Mouse (Mus musculus) cerebellum, adult 11 months (tissue): ENCODE results near the gene Dgat2l6.

Source experiments
- DNase-seq: peaks from one replicate; pipeline ENCODE4 v3.0.0; 2022

The Dgat2l6 gene

GRCm38 (mm10) chrX:100524471-100524870 lies at the start of gene Dgat2l6:
Gene Dgat2l6 (plus strand): TSS chrX:100524838.
- no peak for DNase-seq

GRCm38 (mm10) chrX:100475569-100476223 lies 48.9 kb upstream of the Dgat2l6 start:
- no peak for DNase-seq

GRCm38 (mm10) chrX:100480317-100480716 lies 44.3 kb upstream of the Dgat2l6 start:
- DNase-seq: peak; percentile 37

- no peak for DNase-seq
Observed at GRCm38 (mm10) chrX:100493500-100494067, 31.1 kb upstream of the Dgat2l6 start.

- DNase-seq: peak; percentile 49
Observed at GRCm38 (mm10) chrX:100494068-100494978, 30.3 kb upstream of the Dgat2l6 start, which contains the start of gene Igbp1. Gene Igbp1 (plus strand): TSS chrX:100494291.

GRCm38 (mm10) chrX:100504175-100504851 lies 20.3 kb upstream of the Dgat2l6 start:
- no peak for DNase-seq

- DNase-seq: no peak
Observed at GRCm38 (mm10) chrX:100508164-100508563, 16.5 kb upstream of the Dgat2l6 start.

- no peak for DNase-seq
Observed at GRCm38 (mm10) chrX:100509921-100510320, 14.7 kb upstream of the Dgat2l6 start.

GRCm38 (mm10) chrX:100516683-100517082 lies 8.0 kb upstream of the Dgat2l6 start:
- DNase-seq: no peak

- no peak for DNase-seq
Observed at GRCm38 (mm10) chrX:100517626-100518025, 7.0 kb upstream of the Dgat2l6 start.

- no peak for DNase-seq
Observed at GRCm38 (mm10) chrX:100518532-100518931, 6.1 kb upstream of the Dgat2l6 start.

GRCm38 (mm10) chrX:100556026-100556425 lies 31.4 kb downstream of the Dgat2l6 start:
- no peak for DNase-seq

GRCm38 (mm10) chrX:100565696-100566095 lies 41.1 kb downstream of the Dgat2l6 start:
- no peak for DNase-seq

GRCm38 (mm10) chrX:100571951-100572350 lies 47.3 kb downstream of the Dgat2l6 start, which contains the start of gene Awat1:
Gene Awat1 (plus strand): TSS chrX:100572251.
- no peak for DNase-seq

GRCm38 (mm10) chrX:100594791-100595190 lies 70.2 kb downstream of the Dgat2l6 start, which contains the start of gene P2ry4:
Gene P2ry4 (minus strand): TSS chrX:100594869.
- DNase-seq: no peak
